Mouse (Mus musculus): ENCODE measurements around the gene Etv4.

Gene Etv4

GRCm38 (mm10) chr11:101786651-101787050 is 1.5 kb upstream of the Etv4 start:
- no peak for DNase-seq (ENCODE audit: low read depth)

- DNase-seq (ENCODE audit: low read depth) = no peak
These were observed 658 bp upstream of the Etv4 start for GRCm38 (mm10) chr11:101785852-101786205.

GRCm38 (mm10) chr11:101784488-101785142 is 556 bp downstream of the Etv4 start:
- no peak for DNase-seq (ENCODE audit: low read depth)

- no peak for DNase-seq (ENCODE audit: low read depth)
These were observed 1.1 kb downstream of the Etv4 start for GRCm38 (mm10) chr11:101784072-101784471.

GRCm38 (mm10) chr11:101783584-101783983 is 1.6 kb downstream of the Etv4 start:
- DNase-seq (ENCODE audit: low read depth) = no peak

- DNase-seq (ENCODE audit: low read depth) = no peak
These were observed 2.0 kb downstream of the Etv4 start for GRCm38 (mm10) chr11:101783135-101783534.

GRCm38 (mm10) chr11:101776846-101777245 is 8.3 kb downstream of the Etv4 start:
- DNase-seq (ENCODE audit: low read depth) = no peak

- no peak for DNase-seq (ENCODE audit: low read depth)
These were observed 12.7 kb downstream of the Etv4 start for GRCm38 (mm10) chr11:101772449-101772848.

- DNase-seq (ENCODE audit: low read depth) = no peak
These were observed 13.1 kb downstream of the Etv4 start for GRCm38 (mm10) chr11:101772027-101772426.

- DNase-seq (ENCODE audit: low read depth) = no peak
These were observed 14.9 kb downstream of the Etv4 start for GRCm38 (mm10) chr11:101770266-101770665.

- DNase-seq (ENCODE audit: low read depth) = no peak
These were observed 16.4 kb downstream of the Etv4 start for GRCm38 (mm10) chr11:101768721-101769120.

- no peak for DNase-seq (ENCODE audit: low read depth)
These were observed 17.8 kb downstream of the Etv4 start for GRCm38 (mm10) chr11:101767326-101767725.

GRCm38 (mm10) chr11:101764546-101764945 is 20.6 kb downstream of the Etv4 start:
- DNase-seq (ENCODE audit: low read depth) = no peak

- peak; percentile 40 for DNase-seq (ENCODE audit: low read depth)
These were observed 21.4 kb downstream of the Etv4 start for GRCm38 (mm10) chr11:101763723-101764122.

- no peak for DNase-seq (ENCODE audit: low read depth)
These were observed 25.6 kb downstream of the Etv4 start for GRCm38 (mm10) chr11:101759530-101759929.

- DNase-seq (ENCODE audit: low read depth) = no peak
These were observed 26.7 kb downstream of the Etv4 start for GRCm38 (mm10) chr11:101758431-101758830.

- no peak for DNase-seq (ENCODE audit: low read depth)
These were observed 27.8 kb downstream of the Etv4 start for GRCm38 (mm10) chr11:101757366-101757765.

- no peak for DNase-seq (ENCODE audit: low read depth)
These were observed 28.6 kb downstream of the Etv4 start for GRCm38 (mm10) chr11:101756616-101757015.

GRCm38 (mm10) chr11:101733596-101733995 is 51.6 kb downstream of the Etv4 start:
- DNase-seq (ENCODE audit: low read depth) = no peak

GRCm38 (mm10) chr11:101732518-101733440 is 52.4 kb downstream of the Etv4 start, which contains the start of gene Dhx8:
Gene Dhx8, plus strand, starts transcription at chr11:101732919.
- DNase-seq (ENCODE audit: low read depth) = peak; percentile 94

- no peak for DNase-seq (ENCODE audit: low read depth)
These were observed 55.9 kb downstream of the Etv4 start for GRCm38 (mm10) chr11:101729308-101729707.

GRCm38 (mm10) chr11:101726765-101727164 is 58.4 kb downstream of the Etv4 start:
- no peak for DNase-seq (ENCODE audit: low read depth)

GRCm38 (mm10) chr11:101725043-101725442 is 60.1 kb downstream of the Etv4 start:
- DNase-seq (ENCODE audit: low read depth) = no peak
